Mouse (Mus musculus) frontal cortex, postnatal 25 days (tissue): Measurements from ENCODE around the gene Rrnad1.

Source experiments
- DNase-seq, 2 experiments: peaks; one replicate each; pipeline ENCODE4 v3.0.0; 2022; ENCODE audit warnings: low spot score in 2 of 2

The Rrnad1 gene

GRCm38 (mm10) chr3:87884291-87884690 is 46.2 kb downstream of the Rrnad1 start:
- DNase-seq, result no peak

DNA sequence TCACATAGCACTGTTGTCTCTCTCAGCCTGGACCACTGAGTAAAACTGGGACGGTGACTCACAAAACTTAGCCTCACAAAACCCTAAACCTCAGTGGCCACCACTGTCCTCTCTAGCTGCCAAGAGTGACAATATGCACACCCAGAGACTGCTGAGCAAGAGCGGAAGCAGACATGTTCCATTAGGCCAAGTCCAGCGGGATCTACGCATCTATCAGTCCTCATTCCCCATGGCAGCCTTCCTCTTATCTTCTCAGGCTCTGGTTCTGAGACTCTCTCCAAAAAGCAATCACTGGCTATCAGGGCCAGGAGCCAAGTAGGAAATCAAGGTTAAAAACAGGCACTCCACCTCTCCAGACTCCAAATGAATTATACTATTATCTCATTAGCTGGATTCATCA is 52.8 kb downstream of the Rrnad1 start:
- no peak for DNase-seq
